Mouse (Mus musculus): ENCODE results near the gene Cgas. TPM values are rescaled to one million over a fixed set of nuclear protein-coding genes. Genes with fewer than 3 reads are reported as not detected.

Cgas gene
- total RNA-seq, 2 experiments from 2014 or later = 6.9 to 7.4 TPM

GRCm38 (mm10) chr9:78395244-78395629, 47.8 kb downstream of the Cgas start:
- no peak for ATAC-seq (replicated peaks; ENCODE audit: low FRiP score, low TSS enrichment, poor library complexity, severe bottlenecking)

- no peak for ATAC-seq (replicated peaks; ENCODE audit: low FRiP score, low TSS enrichment, poor library complexity, severe bottlenecking)
These were observed 48.4 kb downstream of the Cgas start for GRCm38 (mm10) chr9:78394602-78395001.

GRCm38 (mm10) chr9:78393741-78394140, 49.3 kb downstream of the Cgas start:
- ATAC-seq (replicated peaks; ENCODE audit: low FRiP score, low TSS enrichment, poor library complexity, severe bottlenecking) = no peak

GRCm38 (mm10) chr9:78389981-78390380, 53.1 kb downstream of the Cgas start:
- no peak for ATAC-seq (replicated peaks; ENCODE audit: low FRiP score, low TSS enrichment, poor library complexity, severe bottlenecking)

- no peak for ATAC-seq (replicated peaks; ENCODE audit: low FRiP score, low TSS enrichment, poor library complexity, severe bottlenecking)
These were observed 56.1 kb downstream of the Cgas start for GRCm38 (mm10) chr9:78386947-78387346.

- ATAC-seq (replicated peaks; ENCODE audit: low FRiP score, low TSS enrichment, poor library complexity, severe bottlenecking) = peak; percentile 71; the same call in 1 of the 2 replicates
These were observed 57.1 kb downstream of the Cgas start for GRCm38 (mm10) chr9:78385893-78386292.

Other genes starting within 250 kb of the Cgas start
- gene Gsta1, start 212.6 kb downstream of the Cgas start, total RNA-seq (2014; fragmentation: Nextera tagmentation) = not detected in 2 replicates
- gene Gsta1, start 212.6 kb downstream of the Cgas start, total RNA-seq (2017) = not detected in 2 replicates
- not detected in 2 replicates for gene Gm3776, start 186.1 kb downstream of the Cgas start, total RNA-seq (2014; fragmentation: Nextera tagmentation)
- gene Gm3776, start 186.1 kb downstream of the Cgas start, total RNA-seq (2017) = not detected in 2 replicates
- not detected in 2 replicates for gene Gm10639, start 153.3 kb downstream of the Cgas start, total RNA-seq (2014; fragmentation: Nextera tagmentation)
- not detected in 2 replicates for gene Gm10639, start 153.3 kb downstream of the Cgas start, total RNA-seq (2017)
- not detected in 2 replicates for gene Omt2a, start 128.4 kb downstream of the Cgas start, total RNA-seq (2014; fragmentation: Nextera tagmentation)
- not detected in 2 replicates for gene Omt2a, start 128.4 kb downstream of the Cgas start, total RNA-seq (2017)
- not detected in 2 replicates for gene Omt2b, start 115.6 kb downstream of the Cgas start, total RNA-seq (2014; fragmentation: Nextera tagmentation)
- gene Omt2b, start 115.6 kb downstream of the Cgas start, total RNA-seq (2017) = not detected in 2 replicates
- gene Gsta2, start 87.4 kb downstream of the Cgas start, total RNA-seq (2014; fragmentation: Nextera tagmentation) = not detected in 2 replicates
- not detected in 2 replicates for gene Gsta2, start 87.4 kb downstream of the Cgas start, total RNA-seq (2017)
- not detected in 2 replicates for gene Dppa5a, start 75.1 kb downstream of the Cgas start, total RNA-seq (2014; fragmentation: Nextera tagmentation)
- not detected in 2 replicates for gene Dppa5a, start 75.1 kb downstream of the Cgas start, total RNA-seq (2017)
- gene Ooep, start 64.5 kb downstream of the Cgas start, total RNA-seq (2014; fragmentation: Nextera tagmentation) = not detected in 2 replicates
- gene Ooep, start 64.5 kb downstream of the Cgas start, total RNA-seq (2017) = not detected in 2 replicates
- gene Ddx43, start 47.5 kb downstream of the Cgas start, total RNA-seq (2014; fragmentation: Nextera tagmentation) = not detected in 2 replicates
- not detected in 2 replicates for gene Ddx43, start 47.5 kb downstream of the Cgas start, total RNA-seq (2017)
- 30.2 and 38.8 TPM in 2 replicates for gene Mto1, start 5.0 kb upstream of the Cgas start, total RNA-seq (2014; fragmentation: Nextera tagmentation)
- 45.1 and 55.7 TPM in 2 replicates for gene Mto1, start 5.0 kb upstream of the Cgas start, total RNA-seq (2017)
- gene Gm17324, start 5.5 kb upstream of the Cgas start, total RNA-seq (2014; fragmentation: Nextera tagmentation) = not detected in 2 replicates
- gene Gm17324, start 5.5 kb upstream of the Cgas start, total RNA-seq (2017) = 0.65 TPM in 1 of 2 replicates, not detected in the other
- 11,779 and 12,959 TPM in 2 replicates for gene Eef1a1, start 45.9 kb upstream of the Cgas start, total RNA-seq (2014; fragmentation: Nextera tagmentation)
- gene Eef1a1, start 45.9 kb upstream of the Cgas start, total RNA-seq (2017) = 14,853 and 18,691 TPM in 2 replicates
- 4.8 and 6.4 TPM in 2 replicates for gene Slc17a5, start 144.8 kb upstream of the Cgas start, total RNA-seq (2014; fragmentation: Nextera tagmentation)
- 0.94 and 6.0 TPM in 2 replicates for gene Slc17a5, start 144.8 kb upstream of the Cgas start, total RNA-seq (2017)
- gene Cd109, start 172.3 kb upstream of the Cgas start, total RNA-seq (2014; fragmentation: Nextera tagmentation) = not detected in 2 replicates
- gene Cd109, start 172.3 kb upstream of the Cgas start, total RNA-seq (2017) = not detected in 2 replicates